Mouse (Mus musculus): ENCODE results near the gene Hnrnpll. TPM values are rescaled to one million over a fixed set of nuclear protein-coding genes. Genes with fewer than 3 reads are reported as not detected.
"Not testable (repeated sequence)": the region's sequence is repeated elsewhere in the genome, so short reads cannot be mapped to it uniquely, and the experiment has no call there.

The Hnrnpll gene
- polyA plus RNA-seq, 1 experiment from 2014 or later, result 125 TPM

- H3K9me3 ChIP-seq, result no peaks in the 10 kb centered on the region
- WGBS, result 50% methylated on average over 12 of the region's 12 CpGs
- no peaks in the 10 kb centered on the region for H3K27me3 ChIP-seq
- H3K27ac ChIP-seq (replicated peaks), result no peak overlapping the region
- no peak overlapping the region for H3K4me2 ChIP-seq (replicated peaks)
- no peak overlapping the region for H3K4me3 ChIP-seq
- H3K36me3 ChIP-seq, result no peaks in the 10 kb centered on the region
- ATAC-seq (ENCODE audit: low FRiP score, low read depth), result no peak
- peaks cover 4% of the 10 kb centered on the region; the same call in 1 of the 2 replicates for H3K4me1 ChIP-seq
- no peak overlapping the region for H3K9ac ChIP-seq (replicated peaks)
Observed at GRCm38 (mm10) chr17:80017389-80017788, 44.7 kb downstream of the Hnrnpll start.

DNA sequence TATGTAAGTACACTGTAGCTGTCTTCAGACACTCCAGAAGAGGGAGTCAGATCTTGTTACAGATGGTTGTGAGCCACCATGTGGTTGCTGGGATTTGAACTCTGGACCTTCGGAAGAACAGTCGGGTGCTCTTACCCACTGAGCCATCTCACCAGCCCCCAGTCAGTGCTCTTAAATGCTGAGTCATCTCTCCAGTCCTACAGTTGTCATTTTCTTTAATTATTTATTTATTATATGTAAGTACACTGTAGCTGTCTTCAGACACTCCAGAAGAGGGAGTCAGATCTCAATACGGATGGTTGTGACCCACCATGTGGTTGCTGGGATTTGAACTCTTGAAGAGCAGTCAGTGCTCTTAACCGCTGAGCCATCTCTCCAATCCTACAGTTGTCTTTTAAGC, 45.7 kb downstream of the Hnrnpll start:
- H3K27me3 ChIP-seq; H3K27ac ChIP-seq (replicated peaks); H3K4me3 ChIP-seq; H3K9ac ChIP-seq (replicated peaks); H3K9me3 ChIP-seq; H3K4me1 ChIP-seq; H3K4me2 ChIP-seq (replicated peaks); ATAC-seq (ENCODE audit: low FRiP score, low read depth); H3K36me3 ChIP-seq: not testable (repeated sequence)
- WGBS, result 97% methylated on average over 4 of the region's 4 CpGs

DNA sequence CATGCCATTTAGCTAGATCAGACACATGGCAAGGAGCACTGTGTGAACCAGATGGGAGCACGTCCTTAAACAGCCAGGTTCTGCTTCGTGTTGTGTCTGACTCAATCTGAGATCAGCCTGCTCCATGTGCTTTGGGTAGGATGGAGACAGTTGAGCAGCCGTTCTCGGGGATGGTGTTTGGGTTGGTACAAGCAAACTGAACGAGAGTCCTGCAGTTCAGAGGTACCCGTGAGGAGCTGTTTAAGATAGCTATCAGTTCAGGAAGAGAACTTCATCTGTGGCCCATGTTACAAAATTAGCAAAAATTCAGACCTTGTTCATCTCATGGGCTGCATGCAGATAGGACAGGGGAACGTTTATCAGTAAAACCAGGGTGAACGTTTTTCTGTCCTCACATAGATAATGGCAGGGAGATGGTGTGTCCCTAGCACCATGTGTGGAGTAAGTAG, 47.7 kb downstream of the Hnrnpll start:
- Histone ChIP-seq H3K4me3 (no peak overlapping the region), H3K4me2 (replicated peaks) (no peak overlapping the region), H3K36me3 (no peaks in the 10 kb centered on the region), H3K9ac (replicated peaks) (no peak overlapping the region), H3K27ac (replicated peaks) (no peak overlapping the region), H3K9me3 (no peaks in the 10 kb centered on the region), H3K4me1 (peaks cover 9% of the 10 kb centered on the region), H3K27me3 (no peaks in the 10 kb centered on the region; the same call in 1 of the 2 replicates)
- 90% methylated on average over 8 of the region's 8 CpGs for WGBS
- ATAC-seq (ENCODE audit: low FRiP score, low read depth), result no peak

DNA sequence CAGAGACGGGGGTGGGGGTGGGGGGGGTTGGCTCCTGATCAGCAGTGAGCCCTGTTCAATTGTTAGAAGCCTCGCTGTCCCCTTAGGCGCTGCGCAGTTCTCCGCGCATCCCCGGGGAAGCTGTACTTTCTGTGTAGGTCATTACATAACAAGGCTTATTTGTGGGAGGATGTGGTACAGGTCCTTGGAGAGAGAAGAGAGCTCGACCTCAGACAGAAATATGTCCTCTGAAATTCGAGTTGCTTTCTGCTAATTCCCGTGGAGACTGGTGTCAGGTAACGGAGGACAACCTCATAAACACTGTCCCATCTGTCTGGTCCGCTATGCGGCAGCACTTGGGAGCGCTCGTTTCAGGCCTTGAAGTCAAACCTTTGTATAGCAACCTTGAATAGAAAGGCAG, 52.2 kb downstream of the Hnrnpll start:
- H3K4me1 ChIP-seq, result peaks cover 14% of the 10 kb centered on the region
- no peak overlapping the region for H3K27ac ChIP-seq (replicated peaks)

GRCm38 (mm10) chr17:80008847-80009246, 53.3 kb downstream of the Hnrnpll start:
- Histone ChIP-seq H3K36me3 (no peaks in the 10 kb centered on the region), H3K4me1 (peaks cover 14% of the 10 kb centered on the region), H3K4me3 (no peak overlapping the region), H3K4me2 (replicated peaks) (no peak overlapping the region), H3K9ac (replicated peaks) (no peak overlapping the region), H3K27ac (replicated peaks) (no peak overlapping the region), H3K27me3 (no peaks in the 10 kb centered on the region; the same call in 1 of the 2 replicates), H3K9me3 (no peaks in the 10 kb centered on the region)
- peak; percentile 27; the same call in 1 of the 2 replicates for ATAC-seq (ENCODE audit: low FRiP score, low read depth)
- 43% methylated on average over 5 of the region's 5 CpGs for WGBS

More for the DNA sequence above, 52.2 kb downstream of the Hnrnpll start:
- no peaks in the 10 kb centered on the region for H3K36me3 ChIP-seq
- H3K9ac ChIP-seq (replicated peaks), result no peak overlapping the region
- H3K4me3 ChIP-seq, result no peak overlapping the region
- ATAC-seq (ENCODE audit: low FRiP score, low read depth), result no peak
- no peak overlapping the region for H3K4me2 ChIP-seq (replicated peaks)
- 47% methylated on average over 15 of the region's 15 CpGs for WGBS
- no peaks in the 10 kb centered on the region; the same call in 1 of the 2 replicates for H3K27me3 ChIP-seq
- no peaks in the 10 kb centered on the region for H3K9me3 ChIP-seq

- Histone ChIP-seq H3K4me3 (no peak overlapping the region), H3K4me1 (peaks cover 10% of the 10 kb centered on the region; the same call in 1 of the 2 replicates), H3K27ac (replicated peaks) (no peak overlapping the region), H3K4me2 (replicated peaks) (no peak overlapping the region), H3K27me3 (no peaks in the 10 kb centered on the region), H3K9ac (replicated peaks) (no peak overlapping the region), H3K36me3 (no peaks in the 10 kb centered on the region), H3K9me3 (no peaks in the 10 kb centered on the region)
- 51% methylated on average over 17 of the region's 17 CpGs for WGBS
- no peak for ATAC-seq (ENCODE audit: low FRiP score, low read depth)
Observed at GRCm38 (mm10) chr17:80004345-80005239, 57.5 kb downstream of the Hnrnpll start.

DNA sequence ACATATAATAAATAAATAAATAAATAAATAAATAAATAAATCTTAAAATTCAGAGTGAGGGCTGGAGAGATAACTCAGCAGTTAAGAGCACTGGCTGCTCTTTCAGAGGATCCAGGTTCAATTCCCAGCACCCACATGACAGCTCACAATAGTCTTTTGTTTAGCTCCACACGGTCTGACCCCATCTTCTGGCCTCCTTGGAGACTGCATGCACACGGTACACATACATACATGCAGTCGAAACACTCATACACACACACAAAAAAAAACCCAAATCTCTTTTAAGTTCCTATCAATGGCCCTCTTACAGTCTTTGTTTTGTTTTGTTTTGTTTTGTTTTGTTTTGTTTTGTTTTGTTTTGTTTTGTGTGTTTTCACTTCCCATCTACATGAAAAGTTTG, 58.3 kb downstream of the Hnrnpll start:
- ATAC-seq (ENCODE audit: low FRiP score, low read depth); H3K9ac ChIP-seq (replicated peaks); H3K36me3 ChIP-seq; H3K27me3 ChIP-seq; H3K27ac ChIP-seq (replicated peaks); H3K4me3 ChIP-seq; H3K4me1 ChIP-seq; H3K4me2 ChIP-seq (replicated peaks); H3K9me3 ChIP-seq: not testable (repeated sequence)
- WGBS, result 91% methylated on average over 3 of the region's 3 CpGs

GRCm38 (mm10) chr17:80002385-80002852, 59.7 kb downstream of the Hnrnpll start:
- Histone ChIP-seq H3K4me3 (no peak overlapping the region), H3K4me1 (no peaks in the 10 kb centered on the region), H3K9ac (replicated peaks) (no peak overlapping the region), H3K36me3 (no peaks in the 10 kb centered on the region), H3K4me2 (replicated peaks) (no peak overlapping the region), H3K27me3 (no peaks in the 10 kb centered on the region), H3K9me3 (no peaks in the 10 kb centered on the region), H3K27ac (replicated peaks) (no peak overlapping the region)
- WGBS, result 79% methylated on average over 3 of the region's 3 CpGs
- no peak for ATAC-seq (ENCODE audit: low FRiP score, low read depth)

GRCm38 (mm10) chr17:79999631-80000030, 62.5 kb downstream of the Hnrnpll start:
- no peak for ATAC-seq (ENCODE audit: low FRiP score, low read depth)
- no peak overlapping the region for H3K9ac ChIP-seq (replicated peaks)
- no peak overlapping the region for H3K4me2 ChIP-seq (replicated peaks)
- no peaks in the 10 kb centered on the region for H3K4me1 ChIP-seq
- H3K9me3 ChIP-seq, result no peaks in the 10 kb centered on the region
- WGBS, result 91% methylated on average over 14 of the region's 14 CpGs
- H3K27ac ChIP-seq (replicated peaks), result no peak overlapping the region
- H3K27me3 ChIP-seq, result no peaks in the 10 kb centered on the region
- H3K4me3 ChIP-seq, result no peak overlapping the region
- no peaks in the 10 kb centered on the region for H3K36me3 ChIP-seq

GRCm38 (mm10) chr17:79998986-79999385, 63.1 kb downstream of the Hnrnpll start:
- ATAC-seq (ENCODE audit: low FRiP score, low read depth), result no peak
- no peak overlapping the region for H3K27ac ChIP-seq (replicated peaks)
- no peak overlapping the region for H3K4me3 ChIP-seq
- H3K4me1 ChIP-seq, result no peaks in the 10 kb centered on the region
- H3K9ac ChIP-seq (replicated peaks), result no peak overlapping the region
- WGBS, result 83% methylated on average over 5 of the region's 5 CpGs
- no peak overlapping the region for H3K4me2 ChIP-seq (replicated peaks)
- no peaks in the 10 kb centered on the region for H3K9me3 ChIP-seq
- no peaks in the 10 kb centered on the region for H3K27me3 ChIP-seq
- H3K36me3 ChIP-seq, result no peaks in the 10 kb centered on the region

DNA sequence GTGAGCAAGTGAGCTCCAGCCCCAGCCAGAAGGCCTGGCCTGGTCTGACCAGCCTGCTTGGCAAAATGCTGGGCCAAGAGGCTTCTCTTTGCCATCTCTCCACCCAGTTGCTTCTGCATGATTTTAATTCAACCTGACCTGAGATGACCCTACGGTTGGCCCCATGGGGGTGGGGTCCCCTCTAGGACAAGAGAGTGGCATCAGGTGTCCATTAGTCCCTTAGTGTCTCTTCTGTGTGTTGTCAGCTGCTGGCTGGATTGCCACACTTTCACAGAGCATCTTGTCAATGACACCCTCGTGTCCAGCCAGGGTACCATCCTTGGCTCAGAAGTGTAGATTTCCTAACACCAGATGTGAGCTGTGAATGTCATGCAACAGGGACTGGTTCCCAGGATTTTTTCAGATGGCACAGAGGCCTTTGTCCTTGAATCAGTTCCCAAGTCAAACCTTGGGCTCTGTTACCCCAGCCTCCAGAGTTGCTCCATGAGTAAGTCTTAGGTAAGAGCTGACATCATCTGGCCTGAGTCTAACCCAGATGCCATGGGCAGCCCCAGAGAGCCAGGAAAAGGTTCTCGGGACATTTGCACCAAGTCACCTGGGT, 66.9 kb downstream of the Hnrnpll start:
- no peak overlapping the region for H3K4me3 ChIP-seq
- WGBS, result 87% methylated on average over 3 of the region's 3 CpGs
- H3K4me1 ChIP-seq, result no peaks in the 10 kb centered on the region
- no peaks in the 10 kb centered on the region for H3K36me3 ChIP-seq
- H3K9me3 ChIP-seq, result no peaks in the 10 kb centered on the region
- no peaks in the 10 kb centered on the region for H3K27me3 ChIP-seq
- H3K9ac ChIP-seq (replicated peaks), result no peak overlapping the region
- no peak for ATAC-seq (ENCODE audit: low FRiP score, low read depth)
- H3K27ac ChIP-seq (replicated peaks), result no peak overlapping the region
- no peak overlapping the region for H3K4me2 ChIP-seq (replicated peaks)

DNA sequence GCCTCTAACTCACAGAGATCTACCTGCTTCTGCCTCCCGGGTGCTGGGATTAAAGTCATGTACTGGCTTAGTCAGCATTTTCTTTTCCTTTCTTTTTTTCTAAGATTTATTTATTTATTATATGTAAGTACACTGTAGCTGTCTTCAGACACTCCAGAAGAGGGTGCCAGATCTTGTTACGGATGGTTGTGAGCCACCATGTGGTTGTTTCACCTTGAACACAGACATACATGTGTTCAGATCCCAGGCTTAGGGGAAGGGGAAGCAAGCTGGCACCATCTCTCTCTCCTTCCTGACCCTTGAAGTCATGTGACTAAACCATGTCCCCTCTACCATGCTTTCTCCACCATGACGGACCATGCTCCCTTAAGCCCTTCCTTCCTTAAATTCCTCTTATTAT, 70.0 kb downstream of the Hnrnpll start:
- Histone ChIP-seq H3K9me3 (no peaks in the 10 kb centered on the region), H3K4me3 (no peak overlapping the region), H3K27ac (replicated peaks) (no peak overlapping the region), H3K4me2 (replicated peaks) (no peak overlapping the region), H3K4me1 (no peaks in the 10 kb centered on the region), H3K9ac (replicated peaks) (no peak overlapping the region), H3K27me3 (no peaks in the 10 kb centered on the region), H3K36me3 (no peaks in the 10 kb centered on the region)
- no peak for ATAC-seq (ENCODE audit: low FRiP score, low read depth)
- WGBS, result 89% methylated on average over 3 of the region's 3 CpGs
